Mouse (Mus musculus) heart, postnatal 0 days (tissue): Measurements from ENCODE around the gene Adm2. TPM values are rescaled to one million over a fixed set of nuclear protein-coding genes. Genes with fewer than 3 reads are reported as not detected.

Source experiments
- ATAC-seq: fragments of 200-750 bp; cut with Nextera tagmentation; 2 replicates; pipeline ENCODE4 v1.8.0; 2017; ENCODE audit warnings: low read depth, moderate number of reproducible peaks, moderate library complexity; ENCODE audit not compliant: insufficient read depth
- DNase-seq: peaks from one replicate; pipeline ENCODE4 v3.0.0-alpha.2; 2016; ENCODE audit warnings: low spot score
- H3K27ac ChIP-seq: fragments of 300-500 bp; sonication (generic); 2 replicates; pipeline ENCODE4 v1.5.1; 2014; ENCODE audit warnings: low read depth, mild to moderate bottlenecking
- H3K27me3 ChIP-seq: fragments of 300-500 bp; sonication (generic); 2 replicates; pipeline ENCODE4 v1.6.1; 2014; ENCODE audit warnings: low read length, mixed read lengths; ENCODE audit not compliant: control insufficient read depth, insufficient read depth
- H3K36me3 ChIP-seq: fragments of 300-500 bp; sonication (generic); replicated peaks from 2 replicates; pipeline ENCODE4 v1.6.1; 2014; ENCODE audit warnings: low read length, mixed read lengths; ENCODE audit not compliant: control insufficient read depth, insufficient read depth
- H3K4me1 ChIP-seq: fragments of 300-500 bp; sonication (generic); 2 replicates; pipeline ENCODE4 v1.6.1; 2014; ENCODE audit warnings: antibody characterized with exemption; ENCODE audit not compliant: control insufficient read depth, insufficient read depth
- H3K4me2 ChIP-seq: fragments of 300-500 bp; sonication (generic); 2 replicates; pipeline ENCODE4 v1.6.1; 2014; ENCODE audit warnings: low read depth, mild to moderate bottlenecking, low read length, moderate library complexity
- H3K4me3 ChIP-seq: fragments of 300-500 bp; sonication (generic); 2 replicates; pipeline ENCODE4 v1.5.1; 2014; ENCODE audit warnings: low read depth, low read length
- H3K9ac ChIP-seq: fragments of 300-500 bp; sonication (generic); replicated peaks from 2 replicates; pipeline ENCODE4 v1.6.1; 2014; ENCODE audit warnings: low read depth, low read length, mixed read lengths
- H3K9me3 ChIP-seq: fragments of 300-500 bp; sonication (generic); replicated peaks from 2 replicates; pipeline ENCODE4 v1.6.1; 2016; ENCODE audit warnings: low read length; ENCODE audit not compliant: control insufficient read depth
- CTCF ChIP-seq: IDR thresholded peaks from 2 replicates; pipeline ENCODE4 v1.5.1; 2016; ENCODE audit warnings: antibody characterized with exemption, control low read depth, low read depth
- EP300 ChIP-seq: IDR thresholded peaks from 2 replicates; pipeline ENCODE4 v1.6.1; 2016; ENCODE audit warnings: antibody characterized with exemption, low read depth
- WGBS: fragments of 180-500 bp; shearing (Covaris S2); extraction: QIAGEN DNeasy Blood & Tissue Kit; methylation state at CpG from one replicate; pipeline ENCODE4 v1.1.7; 2014; 5-methylcytosine and 5-hydroxymethylcytosine counted together
- microRNA-seq: library from miRNA; unstranded; fragments of <30 nt; microRNA quantifications from one replicate; pipeline ENCODE4, GENCODE M21; 2016
- polyA plus RNA-seq: library from polyadenylated mRNA; unstranded; fragments of >200 nt; fragmentation: Nextera tagmentation; extraction: Ambion mirVana; gene quantifications from 2 replicates; pipeline ENCODE4 v1.2.1, GENCODE M21; 2015
- total RNA-seq: library from RNA; depleted of rRNA; stranded (reverse); fragments of >200 nt; gene quantifications from 2 replicates; pipeline ENCODE4 v1.2.3, GENCODE M21; 2014; ENCODE audit warnings: low replicate concordance; rRNA removed

The Adm2 gene
- total and polyA plus RNA-seq, 2 experiments from 2014 or later: not detected

DNA sequence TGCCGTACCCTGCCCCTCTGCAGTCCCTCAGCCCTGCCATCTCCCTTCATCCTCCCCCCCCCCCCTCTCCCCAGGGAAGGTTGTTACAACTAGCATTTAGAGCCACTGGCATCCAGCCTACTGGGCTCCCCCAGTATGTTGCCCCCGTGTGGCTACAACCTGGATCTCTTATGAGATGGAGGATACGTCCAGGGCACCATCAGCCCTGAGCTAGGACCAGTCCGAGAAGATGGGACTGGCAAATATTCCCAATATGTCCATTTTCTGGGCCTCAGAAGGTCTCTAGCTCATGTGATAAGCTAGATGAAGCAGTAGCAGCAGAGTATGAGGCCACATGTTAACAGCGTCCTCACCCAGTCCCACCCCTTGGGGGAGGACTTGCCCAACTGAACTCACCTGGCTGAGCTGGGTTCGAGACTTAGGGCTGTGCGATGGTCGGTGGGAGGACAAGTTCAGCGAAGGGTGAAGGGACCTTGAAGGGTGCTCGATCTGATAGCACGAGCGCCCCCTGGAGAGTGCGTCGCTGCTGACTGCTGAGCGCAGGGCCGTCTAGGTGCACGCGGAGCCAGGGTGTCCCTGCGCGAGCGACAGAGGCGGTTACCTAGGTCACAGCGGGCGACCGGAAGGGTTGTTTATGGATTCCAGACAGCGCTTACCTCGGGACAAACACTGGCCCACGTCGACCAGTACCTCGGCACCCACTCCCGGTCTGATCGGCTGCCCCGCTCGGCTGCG, 50.7 kb downstream of the Adm2 start:
- Histone ChIP-seq H3K4me2 (peak overlapping the region; percentile 79), H3K9me3 (no peaks in the 10 kb centered on the region), H3K27me3 (peaks cover 20% of the 10 kb centered on the region), H3K27ac (peak overlapping the region; percentile 87), H3K36me3 (peaks cover 40% of the 10 kb centered on the region), H3K4me3 (peak overlapping the region; percentile 60), H3K9ac (peak overlapping the region; percentile 57), H3K4me1 (peaks cover 8% of the 10 kb centered on the region; the same call in 1 of the 2 replicates)
- peak; percentile 81 for ATAC-seq
- TF ChIP-seq CTCF (peak; percentile 51), EP300 (no peak)
- under 1% methylated on average over 35 of the region's 35 CpGs for WGBS
- peak; percentile 56 for DNase-seq

DNA sequence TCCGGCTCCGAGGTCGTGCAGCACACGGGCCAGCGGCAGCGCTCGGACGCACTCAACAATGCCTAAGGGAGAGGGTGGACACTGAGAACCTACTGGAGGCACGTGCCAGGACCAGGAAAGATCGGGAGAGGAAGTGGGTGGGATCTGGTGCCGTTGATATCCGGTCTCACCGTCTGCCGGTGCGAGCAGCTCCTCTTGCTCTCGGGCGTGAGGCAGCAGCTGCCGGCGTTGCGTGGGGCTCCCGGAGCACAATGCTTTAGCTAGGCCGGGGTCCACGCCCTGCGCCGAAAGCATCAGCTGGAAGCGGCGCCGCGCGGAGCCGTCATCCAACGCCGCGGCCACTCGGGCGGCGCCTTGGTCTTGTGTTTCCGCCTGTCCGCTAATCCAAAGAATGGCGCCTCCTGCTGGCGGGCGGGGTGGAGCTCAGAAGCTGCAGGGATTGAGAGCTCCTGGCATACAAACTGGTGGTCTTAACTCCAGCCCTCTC, 51.3 kb downstream of the Adm2 start, which contains the start of gene Sco2:
Sco2 (minus strand) TSS at position 85 of the 487 bp plus-strand sequence.
- Histone ChIP-seq H3K4me2 (peak within 1 kb of the TSS; percentile 79), H3K9ac (peak within 1 kb of the TSS; percentile 57), H3K4me3 (peak within 1 kb of the TSS; percentile 60), H3K9me3 (no peaks in the 10 kb centered on the region), H3K4me1 (peaks cover 8% of the 10 kb centered on the region; the same call in 1 of the 2 replicates), H3K36me3 (peaks cover 34% of the 10 kb centered on the region), H3K27ac (peak within 1 kb of the TSS; percentile 87), H3K27me3 (peaks cover 26% of the 10 kb centered on the region)
- ATAC-seq (peak; percentile 81), DNase-seq (peak; percentile 81)
- 0% methylated on average over 42 of the region's 42 CpGs for WGBS
- peak; percentile 75 for TF ChIP-seq CTCF
- TF ChIP-seq EP300: peak; percentile 80; the same call in 1 of the 2 replicates

Small RNAs within 50 kb of the gene (microRNA-seq; reads per million reads assigned to microRNA genes)
- 0.54 reads per million for gene Mir6959

Other genes with a start within 250 kb of the Adm2 start
- 59.2 and 61.2 TPM in 2 replicates for gene Trabd, start 247.6 kb upstream of the Adm2 start, total RNA-seq
- 46.6 and 46.7 TPM in 2 replicates for gene Trabd, start 247.6 kb upstream of the Adm2 start, polyA plus RNA-seq
- gene Selenoo, start 233.6 kb upstream of the Adm2 start, total RNA-seq: 35.4 and 39.1 TPM in 2 replicates
- 10.3 and 11.3 TPM in 2 replicates for gene Selenoo, start 233.6 kb upstream of the Adm2 start, polyA plus RNA-seq
- 17.2 and 26.9 TPM in 2 replicates for gene Tubgcp6, start 199.6 kb upstream of the Adm2 start, total RNA-seq
- 4.4 and 5.1 TPM in 2 replicates for gene Tubgcp6, start 199.6 kb upstream of the Adm2 start, polyA plus RNA-seq
- 14.9 and 17.4 TPM in 2 replicates for gene Hdac10, start 194.0 kb upstream of the Adm2 start, total RNA-seq
- 10.7 and 10.8 TPM in 2 replicates for gene Hdac10, start 194.0 kb upstream of the Adm2 start, polyA plus RNA-seq
- 7.1 and 55.2 TPM in 2 replicates for gene Mapk12, start 182.0 kb upstream of the Adm2 start, total RNA-seq
- gene Mapk12, start 182.0 kb upstream of the Adm2 start, polyA plus RNA-seq: 18.6 and 18.9 TPM in 2 replicates
- 1.0 and 4.9 TPM in 2 replicates for gene Mapk11, start 173.1 kb upstream of the Adm2 start, total RNA-seq
- 2.5 and 2.6 TPM in 2 replicates for gene Mapk11, start 173.1 kb upstream of the Adm2 start, polyA plus RNA-seq
- 153 and 199 TPM in 2 replicates for gene Plxnb2, start 141.9 kb upstream of the Adm2 start, total RNA-seq
- gene Plxnb2, start 141.9 kb upstream of the Adm2 start, polyA plus RNA-seq: 51.6 and 54.5 TPM in 2 replicates
- gene Dennd6b, start 126.2 kb upstream of the Adm2 start, total RNA-seq: 15.2 and 19.2 TPM in 2 replicates
- gene Dennd6b, start 126.2 kb upstream of the Adm2 start, polyA plus RNA-seq: 14.5 and 14.8 TPM in 2 replicates
- gene Ppp6r2, start 111.2 kb upstream of the Adm2 start, total RNA-seq: 65.1 and 98.4 TPM in 2 replicates
- gene Ppp6r2, start 111.2 kb upstream of the Adm2 start, polyA plus RNA-seq: 27.4 and 27.7 TPM in 2 replicates
- gene Sbf1, start 7.4 kb upstream of the Adm2 start, total RNA-seq: 113 and 147 TPM in 2 replicates
- 17.7 and 25.6 TPM in 2 replicates for gene Sbf1, start 7.4 kb upstream of the Adm2 start, polyA plus RNA-seq
- gene Miox, start 11.7 kb downstream of the Adm2 start, total RNA-seq: not detected in 2 replicates
- gene Miox, start 11.7 kb downstream of the Adm2 start, polyA plus RNA-seq: not detected in 2 replicates
- gene Lmf2, start 32.9 kb downstream of the Adm2 start, total RNA-seq: 26.9 and 33.5 TPM in 2 replicates
- 31.4 and 33.3 TPM in 2 replicates for gene Lmf2, start 32.9 kb downstream of the Adm2 start, polyA plus RNA-seq
- gene Ncaph2, start 33.0 kb downstream of the Adm2 start, total RNA-seq: 83.8 and 136 TPM in 2 replicates
- 59.4 and 64.3 TPM in 2 replicates for gene Ncaph2, start 33.0 kb downstream of the Adm2 start, polyA plus RNA-seq
- gene Sco2, start 51.1 kb downstream of the Adm2 start, total RNA-seq: 29.0 and 30.6 TPM in 2 replicates
- gene Sco2, start 51.1 kb downstream of the Adm2 start, polyA plus RNA-seq: 8.1 and 9.4 TPM in 2 replicates
- gene Tymp, start 54.3 kb downstream of the Adm2 start, total RNA-seq: 1.6 and 7.2 TPM in 2 replicates
- 1.3 and 1.4 TPM in 2 replicates for gene Tymp, start 54.3 kb downstream of the Adm2 start, polyA plus RNA-seq
- gene Odf3b, start 56.6 kb downstream of the Adm2 start, total RNA-seq: 0.46 TPM in 1 of 2 replicates, not detected in the other
- gene Odf3b, start 56.6 kb downstream of the Adm2 start, polyA plus RNA-seq: 0.67 and 1.7 TPM in 2 replicates
- not detected in 2 replicates for gene Klhdc7b, start 62.2 kb downstream of the Adm2 start, total RNA-seq
- not detected in 2 replicates for gene Klhdc7b, start 62.2 kb downstream of the Adm2 start, polyA plus RNA-seq
- gene Syce3, start 87.8 kb downstream of the Adm2 start, total RNA-seq: not detected in 2 replicates
- not detected in 2 replicates for gene Syce3, start 87.8 kb downstream of the Adm2 start, polyA plus RNA-seq
- 600 and 674 TPM in 2 replicates for gene Cpt1b, start 103.1 kb downstream of the Adm2 start, total RNA-seq
- gene Cpt1b, start 103.1 kb downstream of the Adm2 start, polyA plus RNA-seq: 400 and 412 TPM in 2 replicates
- gene C730034F03Rik, start 106.9 kb downstream of the Adm2 start, total RNA-seq: 0.12 TPM in 1 of 2 replicates, not detected in the other
- gene C730034F03Rik, start 106.9 kb downstream of the Adm2 start, polyA plus RNA-seq: 2.0 and 2.4 TPM in 2 replicates
- 0.08 and 2.4 TPM in 2 replicates for gene Gm44502, start 107.0 kb downstream of the Adm2 start, total RNA-seq
- gene Gm44502, start 107.0 kb downstream of the Adm2 start, polyA plus RNA-seq: 0.80 and 0.82 TPM in 2 replicates
- 64.5 and 78.3 TPM in 2 replicates for gene Chkb, start 107.2 kb downstream of the Adm2 start, total RNA-seq
- 130 and 142 TPM in 2 replicates for gene Chkb, start 107.2 kb downstream of the Adm2 start, polyA plus RNA-seq
- gene Mapk8ip2, start 131.2 kb downstream of the Adm2 start, total RNA-seq: 0.84 TPM in 1 of 2 replicates, not detected in the other
- 0.15 and 0.23 TPM in 2 replicates for gene Mapk8ip2, start 131.2 kb downstream of the Adm2 start, polyA plus RNA-seq
- 14.1 and 17.6 TPM in 2 replicates for gene Arsa, start 154.7 kb downstream of the Adm2 start, total RNA-seq
- 10.4 and 12.7 TPM in 2 replicates for gene Arsa, start 154.7 kb downstream of the Adm2 start, polyA plus RNA-seq
- 17.1 and 26.5 TPM in 2 replicates for gene Shank3, start 176.9 kb downstream of the Adm2 start, total RNA-seq
- 0.81 and 1.1 TPM in 2 replicates for gene Shank3, start 176.9 kb downstream of the Adm2 start, polyA plus RNA-seq
- not detected in 2 replicates for gene Acr, start 245.6 kb downstream of the Adm2 start, total RNA-seq
- 0.23 TPM in 1 of 2 replicates, not detected in the other for gene Acr, start 245.6 kb downstream of the Adm2 start, polyA plus RNA-seq